Mouse (Mus musculus) spleen, adult 2 months (tissue): ENCODE measurements at regions not wholly inside any gene's neighbourhood (a gene's known extent, or its start where the extent isn't known, plus 50 kb on each side); places are given as distances from the start of the nearest gene placed in this dataset.

Experiments used
- CTCF ChIP-seq: fragments of 200-500 bp; IDR thresholded peaks from 2 replicates; pipeline ENCODE4 v1.5.1; 2011; ENCODE audit warnings: mild to moderate bottlenecking, inconsistent platforms; ENCODE audit not compliant: insufficient read depth, insufficient read length, insufficient replicate concordance; ENCODE audit errors: extremely low read depth
- POLR2A ChIP-seq: fragments of 200-500 bp; IDR thresholded peaks from 2 replicates; pipeline ENCODE4 v1.6.1; 2011; ENCODE audit warnings: low read depth, low read length, inconsistent platforms

DNA sequence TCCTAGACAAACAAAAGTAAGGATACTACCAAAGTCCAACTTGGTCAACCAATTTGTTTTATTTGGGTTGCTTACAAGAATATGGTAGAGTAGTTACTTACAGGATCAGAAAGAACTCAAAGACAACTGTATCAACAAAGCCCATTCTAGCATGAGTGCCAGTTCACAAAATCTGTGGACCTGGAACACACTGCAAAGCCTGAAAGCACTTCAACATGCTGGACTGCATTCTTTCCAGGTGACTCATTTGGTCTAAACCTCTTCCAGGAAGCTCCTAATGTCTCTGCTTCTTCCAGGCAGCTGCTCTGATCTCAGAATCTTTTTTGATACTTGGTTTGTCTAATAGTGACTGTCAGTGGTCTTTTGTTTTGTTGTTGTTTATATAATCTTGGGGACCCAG, 126.2 kb upstream of the Mbnl1 start:
- TF ChIP-seq POLR2A (no peak), CTCF (no peak)
